7 mouse cellular contexts compared by ENCODE assay signal in genomic region chr5:33722266-33723018, GRCm38 (mm10). TPM values are rescaled to one million over a fixed set of nuclear protein-coding genes. Genes with fewer than 3 reads are reported as not detected.
DNase-seq lines count a peak whose midpoint lies in the region; ATAC-seq and TF ChIP-seq lines count a peak whose summit lies in the region.

No protein-coding gene starts in this region.

- under 1% methylated on average over 52 of the region's 53 CpGs for WGBS in forebrain, embryonic 11.5 days
- under 1% methylated on average over 53 of the region's 53 CpGs for WGBS in limb, embryonic 13.5 days
- WGBS in small intestine, adult 2 months: under 1% methylated on average over 53 of the region's 53 CpGs

- DNase-seq in forebrain, embryonic 11.5 days (ENCODE audit: low spot score): peak; percentile 58
- DNase-seq in frontal cortex, postnatal 36 days (ENCODE audit: low spot score in 2 of 2): no peak
- no peak for DNase-seq in layer of hippocampus, adult 11-12 months (ENCODE audit: low spot score)

- no peaks in the 10 kb centered on the region for H3K9me3 ChIP-seq in megakaryocyte, embryonic 14.5 days
- H3K9me3 ChIP-seq in forebrain, embryonic 11.5 days (ENCODE audit: control insufficient read depth, low read length): no peaks in the 10 kb centered on the region
- no peaks in the 10 kb centered on the region for H3K9me3 ChIP-seq in limb, embryonic 13.5 days

- ATAC-seq in megakaryocyte, adult 5-6 weeks (ENCODE audit: poor library complexity, severe bottlenecking): no peak
- no peak; the same call in 1 of the 2 replicates for ATAC-seq in forebrain, embryonic 11.5 days (replicated peaks; ENCODE audit: low FRiP score)
- ATAC-seq in limb, embryonic 13.5 days (ENCODE audit: low FRiP score, low read depth): no peak

- no peak for TF ChIP-seq POLR2A in small intestine, adult 2 months (IDR thresholded peaks at IDR 0.05; ENCODE audit: low read depth, low read length)

- no peak for TF ChIP-seq CTCF in small intestine, adult 2 months (IDR thresholded peaks at IDR 0.05; ENCODE audit: extremely low read depth, insufficient read length, insufficient replicate concordance, low read depth, low read length)

- H3K36me3 ChIP-seq in megakaryocyte, embryonic 14.5 days (replicated peaks; ENCODE audit: low read length): no peaks in the 10 kb centered on the region
- no peaks in the 10 kb centered on the region; the same call in 1 of the 2 replicates for H3K36me3 ChIP-seq in forebrain, embryonic 11.5 days (ENCODE audit: control insufficient read depth, insufficient read depth, low read length)
- H3K36me3 ChIP-seq in limb, embryonic 13.5 days: peaks cover 2% of the 10 kb centered on the region; the same call in 1 of the 2 replicates
- H3K36me3 ChIP-seq in small intestine, adult 2 months (ENCODE audit: control insufficient read depth, insufficient read depth, low read length): no peaks in the 10 kb centered on the region

- peak overlapping the region; percentile 91 for H3K4me3 ChIP-seq in megakaryocyte, embryonic 14.5 days (replicated peaks)
- peak overlapping the region; percentile 69 for H3K4me3 ChIP-seq in forebrain, embryonic 11.5 days (ENCODE audit: low read depth, low read length)
- peak overlapping the region; percentile 81 for H3K4me3 ChIP-seq in limb, embryonic 13.5 days
- H3K4me3 ChIP-seq in small intestine, adult 2 months (ENCODE audit: low read depth, low read length): peak overlapping the region; percentile 64

- H3K4me1 ChIP-seq in megakaryocyte, embryonic 14.5 days: peaks cover 43% of the 10 kb centered on the region
- peaks cover 26% of the 10 kb centered on the region for H3K4me1 ChIP-seq in forebrain, embryonic 11.5 days (replicated peaks; ENCODE audit: control insufficient read depth, insufficient read depth, low read length)
- H3K4me1 ChIP-seq in limb, embryonic 13.5 days: peaks cover 41% of the 10 kb centered on the region
- H3K4me1 ChIP-seq in small intestine, adult 2 months (ENCODE audit: control insufficient read depth, insufficient read depth, insufficient read length, low read length): peaks cover 26% of the 10 kb centered on the region

- peak overlapping the region; percentile 93 for H3K9ac ChIP-seq in forebrain, embryonic 11.5 days (ENCODE audit: low read length)
- H3K9ac ChIP-seq in limb, embryonic 13.5 days: peak overlapping the region; percentile 90

- H3K27ac ChIP-seq in forebrain, embryonic 11.5 days (ENCODE audit: low read depth, low read length): peak overlapping the region; percentile 75
- peak overlapping the region; percentile 84 for H3K27ac ChIP-seq in limb, embryonic 13.5 days
- no peak overlapping the region for H3K27ac ChIP-seq in small intestine, adult 2 months (ENCODE audit: insufficient read depth, low read depth, low read length)

- peaks cover 93% of the 10 kb centered on the region for H3K27me3 ChIP-seq in megakaryocyte, embryonic 14.5 days (replicated peaks)
- peaks cover 44% of the 10 kb centered on the region for H3K27me3 ChIP-seq in forebrain, embryonic 11.5 days (ENCODE audit: control insufficient read depth, insufficient read depth, low read length)
- peaks cover 53% of the 10 kb centered on the region for H3K27me3 ChIP-seq in limb, embryonic 13.5 days
- 0 out of 2 replicates have a peak, but pooled peaks cover 3% of the 10 kb centered on the region for H3K27me3 ChIP-seq in small intestine, adult 2 months (ENCODE audit: control insufficient read depth, insufficient read depth, low read length)

- peak overlapping the region; percentile 84 for H3K4me2 ChIP-seq in forebrain, embryonic 11.5 days (ENCODE audit: low read depth, low read length, severe bottlenecking)
- peak overlapping the region; percentile 98 for H3K4me2 ChIP-seq in limb, embryonic 13.5 days (replicated peaks)

RNA-seq across cellular contexts. Expression of gene Fgfr3, which starts 1.0 kb away (rescaled TPM):
- 0.39 and 0.68 TPM in 2 replicates for polyA plus RNA-seq in megakaryocyte, embryonic 14.5 days (2012; ENCODE audit: insufficient read depth, low replicate concordance)
- total RNA-seq in megakaryocyte, adult 5-6 weeks (2015): 0.30 TPM in 1 of 2 replicates, not detected in the other
- total RNA-seq in megakaryocyte, adult 5-6 weeks (2017): not detected in 2 replicates
- 100 and 105 TPM in 2 replicates for polyA plus RNA-seq in forebrain, embryonic 11.5 days (2014; fragmentation: Nextera tagmentation; extraction: Ambion mirVana)
- polyA plus RNA-seq in limb, embryonic 13.5 days (2015; fragmentation: Nextera tagmentation; extraction: Ambion mirVana): 39.1 and 40.7 TPM in 2 replicates
- polyA plus RNA-seq in small intestine, adult 2 months (2012; rRNA removed): 18.7 and 35.2 TPM in 2 replicates

Comparison
In these comparisons a context has a peak if more than half of its experiments do, and no peak if none do; other contexts are left out.
1. RNA of gene Fgfr3, which starts 1.0 kb away (polyA plus RNA-seq): 100 to 105 TPM in forebrain, embryonic 11.5 days, 39.1 to 40.7 TPM in limb, embryonic 13.5 days and 18.7 to 35.2 TPM in small intestine, adult 2 months; 0.39 to 0.68 TPM in megakaryocyte, embryonic 14.5 days; every median in the first group is over 10 times any median in the second.
2. Peak in every context shown above with its lines, with median percentiles within 50 percentile points of each other: H3K4me3 ChIP-seq.